ENCODE assay signal across 7 mouse cellular contexts in the genomic region with DNA sequence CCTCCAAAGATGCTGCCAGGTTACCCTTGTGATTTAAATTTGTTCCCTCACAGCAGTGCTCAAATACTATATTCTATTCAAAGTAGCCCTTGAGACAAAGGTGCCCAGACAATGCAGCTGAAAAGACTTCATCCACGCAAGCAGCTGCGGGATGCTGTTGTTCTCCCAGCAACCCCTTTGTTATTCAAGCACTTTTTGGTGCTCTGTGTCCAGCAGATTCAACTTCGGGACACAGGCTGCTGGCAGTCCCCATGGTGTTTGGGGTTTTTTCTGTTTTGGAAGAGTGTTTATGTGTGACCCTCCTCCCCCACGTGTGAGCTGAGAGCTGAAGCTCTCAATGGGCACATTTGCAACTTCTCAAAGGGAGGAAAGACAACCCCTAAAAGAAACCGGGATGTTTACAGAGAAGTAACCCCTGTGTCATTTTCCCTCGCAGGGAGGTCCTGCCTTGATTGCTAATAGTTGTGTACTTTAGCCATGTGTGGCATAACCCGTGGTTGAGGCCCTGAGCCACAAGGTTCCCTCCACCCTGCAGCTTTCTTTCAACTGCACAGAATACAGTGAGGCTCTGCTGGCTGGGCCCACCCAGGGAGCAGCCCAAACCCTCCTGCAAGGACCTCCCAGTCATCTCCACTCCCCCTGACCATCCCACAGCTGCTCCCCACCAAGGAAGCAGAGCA.
A peak's percentile ranks its signal among the peaks of the same experiment; 100 is the strongest.
DNase-seq lines count a peak whose midpoint lies in the region; ATAC-seq lines count a peak whose summit lies in the region.

No protein-coding gene starts in this region.

- 3% methylated on average over 7 of the region's 7 CpGs for WGBS in hindbrain, embryonic 11.5 days
- WGBS in midbrain, embryonic 12.5 days = 2% methylated on average over 7 of the region's 7 CpGs

- H3K36me3 ChIP-seq in hindbrain, embryonic 11.5 days (ENCODE audit: control insufficient read depth, insufficient read depth, low read length) = no peaks in the 10 kb centered on the region
- no peaks in the 10 kb centered on the region for H3K36me3 ChIP-seq in midbrain, embryonic 12.5 days

- H3K9me3 ChIP-seq in hindbrain, embryonic 11.5 days (ENCODE audit: control insufficient read depth, low read length) = no peaks in the 10 kb centered on the region
- no peaks in the 10 kb centered on the region for H3K9me3 ChIP-seq in midbrain, embryonic 12.5 days

- H3K4me1 ChIP-seq in hindbrain, embryonic 11.5 days (replicated peaks; ENCODE audit: control insufficient read depth, insufficient read depth, low read length) = peaks cover 8% of the 10 kb centered on the region
- H3K4me1 ChIP-seq in midbrain, embryonic 12.5 days = peaks cover 23% of the 10 kb centered on the region

- H3K4me2 ChIP-seq in hindbrain, embryonic 11.5 days (replicated peaks; ENCODE audit: low read depth, low read length) = no peak overlapping the region
- H3K4me2 ChIP-seq in midbrain, embryonic 12.5 days (replicated peaks) = peak overlapping the region; percentile 13

- H3K4me3 ChIP-seq in hindbrain, embryonic 11.5 days (ENCODE audit: low read depth, low read length) = no peak overlapping the region
- H3K4me3 ChIP-seq in midbrain, embryonic 12.5 days = no peak overlapping the region

- peak; percentile 86 for DNase-seq in ES-CJ7 (ENCODE audit: low read depth, low spot score)
- DNase-seq in ZHBTc4 (ENCODE audit: low read depth, low spot score) = peak; percentile 88
- DNase-seq in hindbrain, embryonic 11.5 days (ENCODE audit: low spot score) = peak; percentile 56
- no peak for DNase-seq in adrenal gland, postnatal 10 days
- DNase-seq in right cerebral cortex, postnatal 36 days (ENCODE audit: low spot score in 2 of 2) = no peak

- peak overlapping the region; percentile 19; the same call in 1 of the 2 replicates for H3K27ac ChIP-seq in hindbrain, embryonic 11.5 days (ENCODE audit: low read depth, low read length)
- H3K27ac ChIP-seq in midbrain, embryonic 12.5 days (replicated peaks) = peak overlapping the region; percentile 39; the same call in 1 of the 2 replicates

- no peaks in the 10 kb centered on the region for H3K27me3 ChIP-seq in hindbrain, embryonic 11.5 days (ENCODE audit: control insufficient read depth, insufficient read depth, low read length)
- H3K27me3 ChIP-seq in midbrain, embryonic 12.5 days = peaks cover 44% of the 10 kb centered on the region

- no peak overlapping the region for H3K9ac ChIP-seq in hindbrain, embryonic 11.5 days (ENCODE audit: low read depth, low read length)
- no peak overlapping the region for H3K9ac ChIP-seq in midbrain, embryonic 12.5 days (replicated peaks)

- ATAC-seq in hindbrain, embryonic 11.5 days (ENCODE audit: low FRiP score) = peak; percentile 89
- peak; percentile 81 for ATAC-seq in midbrain, embryonic 12.5 days (ENCODE audit: low FRiP score, low read depth)
- ATAC-seq in erythroid progenitor cell, adult 5-6 weeks (replicated peaks; ENCODE audit: low FRiP score, poor library complexity, severe bottlenecking) = no peak

Comparison
In these comparisons a context has a peak if more than half of its experiments do, and no peak if none do; other contexts are left out.
1. DNase-seq: peak in ES-CJ7 (single experiment), ZHBTc4 (single experiment) and hindbrain, embryonic 11.5 days (single experiment); none in adrenal gland, postnatal 10 days (single experiment) and right cerebral cortex, postnatal 36 days (0 of 2).